Mouse (Mus musculus): ENCODE measurements at regions not wholly inside any gene's neighbourhood (a gene's known extent, or its start where the extent isn't known, plus 50 kb on each side); places are given as distances from the start of the nearest gene placed in this dataset.

- TF ChIP-seq POLR2A (IDR thresholded peaks at IDR 0.05; ENCODE audit: extremely low read depth, insufficient read depth, low read length): no peak
- no peak for TF ChIP-seq CTCF (IDR thresholded peaks at IDR 0.05; ENCODE audit: extremely low read depth, insufficient read depth, low read length)
Observed at GRCm38 (mm10) chr11:91286376-91286775, 291.0 kb downstream of the Kif2b start.
